Mouse (Mus musculus) macrophage (primary cell): Measurements from ENCODE around the gene C8a. TPM values are rescaled to one million over a fixed set of nuclear protein-coding genes. Genes with fewer than 3 reads are reported as not detected.

Source experiments
- H3K27ac ChIP-seq: fragments of 350-480 bp; formaldehyde crosslinking; 2 replicates; pipeline ENCODE4 v1.9.0; 2021
- H3K36me3 ChIP-seq: fragments of 350-480 bp; formaldehyde crosslinking; 2 replicates; pipeline ENCODE4 v1.9.0; 2021; ENCODE audit errors: inconsistent target
- H3K4me3 ChIP-seq: fragments of 350-480 bp; formaldehyde crosslinking; 2 replicates; pipeline ENCODE4 v1.9.0; 2021; ENCODE audit errors: inconsistent target
- H3K79me2 ChIP-seq: fragments of 350-480 bp; formaldehyde crosslinking; 2 replicates; pipeline ENCODE4 v1.9.0; 2021; ENCODE audit errors: inconsistent target
- WGBS: methylation state at CpG from one replicate; pipeline ENCODE4 v1.1.7; 2026; ENCODE audit warnings: inconsistent platforms; ENCODE audit not compliant: missing documents; 5-methylcytosine and 5-hydroxymethylcytosine counted together
- polyA plus RNA-seq: library from polyadenylated mRNA; stranded (reverse); fragments of 250-400 nt; gene quantifications from 3 replicates; pipeline ENCODE4 v1.2.4, GENCODE M21; 2018; ENCODE audit warnings: inconsistent platforms

C8a gene
- polyA plus RNA-seq, 1 experiment from 2014 or later = not detected

- H3K79me2 ChIP-seq = no peaks in the 10 kb centered on the region
- no peak overlapping the region for H3K4me3 ChIP-seq
- H3K27ac ChIP-seq = no peak overlapping the region
- WGBS = 72% methylated on average over 2 of the region's 2 CpGs
- no peaks in the 10 kb centered on the region for H3K36me3 ChIP-seq
Observed at GRCm38 (mm10) chr4:104817509-104817908, 58.7 kb downstream of the C8a start.

GRCm38 (mm10) chr4:104816519-104817232, 59.5 kb downstream of the C8a start:
- WGBS = 85% methylated on average over 4 of the region's 4 CpGs
- no peaks in the 10 kb centered on the region for H3K79me2 ChIP-seq
- no peak overlapping the region for H3K4me3 ChIP-seq
- H3K27ac ChIP-seq = no peak overlapping the region
- no peaks in the 10 kb centered on the region for H3K36me3 ChIP-seq

- no peaks in the 10 kb centered on the region for H3K36me3 ChIP-seq
- no peaks in the 10 kb centered on the region for H3K79me2 ChIP-seq
- 83% methylated on average over 2 of the region's 2 CpGs for WGBS
- no peak overlapping the region for H3K27ac ChIP-seq
- no peak overlapping the region for H3K4me3 ChIP-seq
Observed at GRCm38 (mm10) chr4:104813617-104814016, 62.6 kb downstream of the C8a start.

GRCm38 (mm10) chr4:104810710-104811286, 65.4 kb downstream of the C8a start:
- 88% methylated on average over 10 of the region's 10 CpGs for WGBS
- H3K79me2 ChIP-seq = no peaks in the 10 kb centered on the region

GRCm38 (mm10) chr4:104805414-104806257, 70.6 kb downstream of the C8a start:
- 84% methylated on average over 19 of the region's 19 CpGs for WGBS
- no peaks in the 10 kb centered on the region for H3K79me2 ChIP-seq
- no peak overlapping the region for H3K4me3 ChIP-seq
- H3K36me3 ChIP-seq = no peaks in the 10 kb centered on the region
- H3K27ac ChIP-seq = no peak overlapping the region

More at GRCm38 (mm10) chr4:104810710-104811286, 65.4 kb downstream of the C8a start:
- Histone ChIP-seq H3K4me3 (no peak overlapping the region), H3K27ac (no peak overlapping the region), H3K36me3 (no peaks in the 10 kb centered on the region)

- no peaks in the 10 kb centered on the region for H3K79me2 ChIP-seq
- H3K36me3 ChIP-seq = no peaks in the 10 kb centered on the region
- no peak overlapping the region for H3K4me3 ChIP-seq
- WGBS = 75% methylated on average over 4 of the region's 4 CpGs
- no peak overlapping the region for H3K27ac ChIP-seq
Observed at GRCm38 (mm10) chr4:104804100-104804499, 72.1 kb downstream of the C8a start.

GRCm38 (mm10) chr4:104801625-104802024, 74.6 kb downstream of the C8a start:
- Histone ChIP-seq H3K4me3 (no peak overlapping the region), H3K79me2 (no peaks in the 10 kb centered on the region), H3K27ac (no peak overlapping the region), H3K36me3 (no peaks in the 10 kb centered on the region)
- WGBS = 89% methylated on average over 2 of the region's 3 CpGs

GRCm38 (mm10) chr4:104798951-104799350, 77.2 kb downstream of the C8a start:
- no peak overlapping the region for H3K27ac ChIP-seq
- H3K36me3 ChIP-seq = no peaks in the 10 kb centered on the region
- H3K79me2 ChIP-seq = no peaks in the 10 kb centered on the region
- H3K4me3 ChIP-seq = no peak overlapping the region
- WGBS = 71% methylated on average over 9 of the region's 9 CpGs

- H3K4me3 ChIP-seq = no peak overlapping the region
- H3K36me3 ChIP-seq = no peaks in the 10 kb centered on the region
- WGBS = 86% methylated on average over 4 of the region's 4 CpGs
Observed at GRCm38 (mm10) chr4:104792111-104792510, 84.1 kb downstream of the C8a start.

GRCm38 (mm10) chr4:104782346-104782745, 93.9 kb downstream of the C8a start:
- 56% methylated on average over 4 of the region's 4 CpGs for WGBS
- Histone ChIP-seq H3K27ac (no peak overlapping the region), H3K4me3 (no peak overlapping the region), H3K36me3 (no peaks in the 10 kb centered on the region), H3K79me2 (no peaks in the 10 kb centered on the region)

More at GRCm38 (mm10) chr4:104792111-104792510, 84.1 kb downstream of the C8a start:
- no peaks in the 10 kb centered on the region for H3K79me2 ChIP-seq
- no peak overlapping the region for H3K27ac ChIP-seq

GRCm38 (mm10) chr4:104781441-104781840, 94.8 kb downstream of the C8a start:
- no peak overlapping the region for H3K4me3 ChIP-seq
- H3K27ac ChIP-seq = no peak overlapping the region
- no peaks in the 10 kb centered on the region for H3K36me3 ChIP-seq
- WGBS = 85% methylated on average over 3 of the region's 3 CpGs
- no peaks in the 10 kb centered on the region for H3K79me2 ChIP-seq

- Histone ChIP-seq H3K27ac (no peak overlapping the region), H3K4me3 (no peak overlapping the region), H3K36me3 (no peaks in the 10 kb centered on the region), H3K79me2 (no peaks in the 10 kb centered on the region)
- 87% methylated on average over 5 of the region's 5 CpGs for WGBS
Observed at GRCm38 (mm10) chr4:104779460-104779859, 96.7 kb downstream of the C8a start.

GRCm38 (mm10) chr4:104775601-104776000, 100.6 kb downstream of the C8a start:
- no peaks in the 10 kb centered on the region for H3K36me3 ChIP-seq
- 77% methylated on average over 3 of the region's 3 CpGs for WGBS

GRCm38 (mm10) chr4:104770331-104770730, 105.9 kb downstream of the C8a start:
- Histone ChIP-seq H3K79me2 (no peaks in the 10 kb centered on the region), H3K4me3 (no peak overlapping the region), H3K36me3 (no peaks in the 10 kb centered on the region), H3K27ac (no peak overlapping the region)
- 79% methylated on average over 4 of the region's 4 CpGs for WGBS

More at GRCm38 (mm10) chr4:104775601-104776000, 100.6 kb downstream of the C8a start:
- Histone ChIP-seq H3K79me2 (no peaks in the 10 kb centered on the region), H3K27ac (no peak overlapping the region), H3K4me3 (no peak overlapping the region)

- no peaks in the 10 kb centered on the region for H3K79me2 ChIP-seq
- H3K4me3 ChIP-seq = no peak overlapping the region
- no peak overlapping the region for H3K27ac ChIP-seq
- WGBS = 86% methylated on average over 8 of the region's 8 CpGs
- no peaks in the 10 kb centered on the region for H3K36me3 ChIP-seq
Observed at GRCm38 (mm10) chr4:104769602-104770001, 106.6 kb downstream of the C8a start.
